Mouse (Mus musculus): ENCODE data around the gene Ctnna2. TPM values are rescaled to one million over a fixed set of nuclear protein-coding genes. Genes with fewer than 3 reads are reported as not detected.
A peak's percentile ranks its signal among the peaks of the same experiment; 100 is the strongest.

Gene Ctnna2
- total and polyA plus RNA-seq, 2 experiments = not detected

- Histone ChIP-seq H3K4me1 (ENCODE audit: control insufficient read depth, insufficient read depth, low read length) (no peaks in the 10 kb centered on the region), H3K36me3 (ENCODE audit: control insufficient read depth, insufficient read depth, low read length) (no peaks in the 10 kb centered on the region), H3K4me3 (ENCODE audit: insufficient read depth, low read depth, low read length) (no peak overlapping the region), H3K9ac (ENCODE audit: low read depth, low read length) (no peak overlapping the region), H3K27ac (replicated peaks; ENCODE audit: insufficient read depth, low read depth, low read length) (no peak overlapping the region), H3K79me2 (ENCODE audit: control insufficient read depth, insufficient read depth, low read length) (no peaks in the 10 kb centered on the region), H3K27me3 (ENCODE audit: control insufficient read depth, insufficient read depth, low read length) (no peaks in the 10 kb centered on the region)
- DNase-seq (ENCODE audit: extremely low read depth, low read depth, low spot score) = no peak
- 70% methylated on average over 5 of the region's 5 CpGs for WGBS
- TF ChIP-seq POLR2A (IDR thresholded peaks at IDR 0.05; ENCODE audit: extremely low read depth, insufficient read depth, low read length) = no peak
- no peak for TF ChIP-seq CTCF (IDR thresholded peaks at IDR 0.05; ENCODE audit: low read depth, low read length)
These were observed 726.0 kb downstream of the Ctnna2 start for GRCm38 (mm10) chr6:77253480-77253879.

- H3K4me3 ChIP-seq (ENCODE audit: insufficient read depth, low read depth, low read length) = no peak overlapping the region
- TF ChIP-seq POLR2A (IDR thresholded peaks at IDR 0.05; ENCODE audit: extremely low read depth, insufficient read depth, low read length) (no peak), CTCF (IDR thresholded peaks at IDR 0.05; ENCODE audit: low read depth, low read length) (no peak)
- no peaks in the 10 kb centered on the region for H3K36me3 ChIP-seq (ENCODE audit: control insufficient read depth, insufficient read depth, low read length)
- H3K9ac ChIP-seq (ENCODE audit: low read depth, low read length) = no peak overlapping the region
- no peaks in the 10 kb centered on the region for H3K4me1 ChIP-seq (ENCODE audit: control insufficient read depth, insufficient read depth, low read length)
- H3K27ac ChIP-seq (replicated peaks; ENCODE audit: insufficient read depth, low read depth, low read length) = no peak overlapping the region
- WGBS = under 1% methylated on average over 43 of the region's 43 CpGs
- no peak for DNase-seq (ENCODE audit: extremely low read depth, low read depth, low spot score)
- peaks cover 11% of the 10 kb centered on the region for H3K27me3 ChIP-seq (ENCODE audit: control insufficient read depth, insufficient read depth, low read length)
- H3K79me2 ChIP-seq (ENCODE audit: control insufficient read depth, insufficient read depth, low read length) = no peaks in the 10 kb centered on the region
These were observed 735.8 kb downstream of the Ctnna2 start for GRCm38 (mm10) chr6:77243541-77244231.

- Histone ChIP-seq H3K9ac (ENCODE audit: low read depth, low read length) (no peak within 1 kb of the TSS), H3K27me3 (ENCODE audit: control insufficient read depth, insufficient read depth, low read length) (peaks cover 11% of the 10 kb centered on the region), H3K4me3 (ENCODE audit: insufficient read depth, low read depth, low read length) (no peak within 1 kb of the TSS), H3K4me1 (ENCODE audit: control insufficient read depth, insufficient read depth, low read length) (no peaks in the 10 kb centered on the region), H3K79me2 (ENCODE audit: control insufficient read depth, insufficient read depth, low read length) (no peaks in the 10 kb centered on the region), H3K27ac (replicated peaks; ENCODE audit: insufficient read depth, low read depth, low read length) (no peak within 1 kb of the TSS), H3K36me3 (ENCODE audit: control insufficient read depth, insufficient read depth, low read length) (no peaks in the 10 kb centered on the region)
- no peak for TF ChIP-seq CTCF (IDR thresholded peaks at IDR 0.05; ENCODE audit: low read depth, low read length)
- no peak for TF ChIP-seq POLR2A (IDR thresholded peaks at IDR 0.05; ENCODE audit: extremely low read depth, insufficient read depth, low read length)
- DNase-seq (ENCODE audit: extremely low read depth, low read depth, low spot score) = no peak
- WGBS = 1% methylated on average over 53 of the region's 53 CpGs
These were observed 736.7 kb downstream of the Ctnna2 start, which contains the start of gene Lrrtm1 for GRCm38 (mm10) chr6:77242601-77243406. Gene Lrrtm1, plus strand, starts transcription at chr6:77242689.

- peak; percentile 86 for DNase-seq (ENCODE audit: extremely low read depth, low read depth, low spot score)
- 5% methylated on average over 1 of the region's 1 CpGs for WGBS
- TF ChIP-seq POLR2A (IDR thresholded peaks at IDR 0.05; ENCODE audit: extremely low read depth, insufficient read depth, low read length) (no peak), CTCF (IDR thresholded peaks at IDR 0.05; ENCODE audit: low read depth, low read length) (no peak)
These were observed 739.1 kb downstream of the Ctnna2 start for GRCm38 (mm10) chr6:77240426-77240825.

GRCm38 (mm10) chr6:77222849-77223638 is 756.5 kb downstream of the Ctnna2 start:
- no peaks in the 10 kb centered on the region for H3K27me3 ChIP-seq (ENCODE audit: control insufficient read depth, insufficient read depth, low read length)
- no peak overlapping the region for H3K4me3 ChIP-seq (ENCODE audit: insufficient read depth, low read depth, low read length)
- no peaks in the 10 kb centered on the region for H3K36me3 ChIP-seq (ENCODE audit: control insufficient read depth, insufficient read depth, low read length)
- WGBS = 79% methylated on average over 16 of the region's 16 CpGs
- DNase-seq (ENCODE audit: extremely low read depth, low read depth, low spot score) = no peak
- no peaks in the 10 kb centered on the region for H3K79me2 ChIP-seq (ENCODE audit: control insufficient read depth, insufficient read depth, low read length)
- H3K4me1 ChIP-seq (ENCODE audit: control insufficient read depth, insufficient read depth, low read length) = no peaks in the 10 kb centered on the region
- TF ChIP-seq POLR2A (IDR thresholded peaks at IDR 0.05; ENCODE audit: extremely low read depth, insufficient read depth, low read length) = no peak
- no peak for TF ChIP-seq CTCF (IDR thresholded peaks at IDR 0.05; ENCODE audit: low read depth, low read length)
- H3K9ac ChIP-seq (ENCODE audit: low read depth, low read length) = no peak overlapping the region
- no peak overlapping the region for H3K27ac ChIP-seq (replicated peaks; ENCODE audit: insufficient read depth, low read depth, low read length)

More at GRCm38 (mm10) chr6:77240426-77240825, 739.1 kb downstream of the Ctnna2 start:
- Histone ChIP-seq H3K79me2 (ENCODE audit: control insufficient read depth, insufficient read depth, low read length) (no peaks in the 10 kb centered on the region), H3K27me3 (ENCODE audit: control insufficient read depth, insufficient read depth, low read length) (peaks cover 11% of the 10 kb centered on the region), H3K36me3 (ENCODE audit: control insufficient read depth, insufficient read depth, low read length) (no peaks in the 10 kb centered on the region), H3K27ac (replicated peaks; ENCODE audit: insufficient read depth, low read depth, low read length) (no peak overlapping the region), H3K9ac (ENCODE audit: low read depth, low read length) (no peak overlapping the region), H3K4me3 (ENCODE audit: insufficient read depth, low read depth, low read length) (no peak overlapping the region), H3K4me1 (ENCODE audit: control insufficient read depth, insufficient read depth, low read length) (no peaks in the 10 kb centered on the region)
